Mouse (Mus musculus): Measurements from ENCODE around the gene Olfr1434. TPM values are rescaled to one million over a fixed set of nuclear protein-coding genes. Genes with fewer than 3 reads are reported as not detected.
"Not testable (repeated sequence)": the region's sequence is repeated elsewhere in the genome, so short reads cannot be mapped to it uniquely, and the experiment has no call there.

The Olfr1434 gene
- not detected in 2 replicates for polyA plus RNA-seq (2014; fragmentation: Nextera tagmentation; extraction: Ambion mirVana)

- H3K27me3 ChIP-seq (ENCODE audit: control insufficient read depth, insufficient read depth, low read length) = no peaks in the 10 kb centered on the region
- H3K4me1 ChIP-seq (ENCODE audit: control insufficient read depth, insufficient read depth, low read length) = no peaks in the 10 kb centered on the region
- H3K9ac ChIP-seq (replicated peaks; ENCODE audit: low read length) = no peak within 1 kb of the TSS
- H3K4me2 ChIP-seq (ENCODE audit: low read length) = no peak within 1 kb of the TSS
- WGBS = 74% methylated on average over 2 of the region's 2 CpGs
- DNase-seq (no peak), ATAC-seq (ENCODE audit: low FRiP score, low TSS enrichment) (no peak)
- no peak within 1 kb of the TSS for H3K27ac ChIP-seq (replicated peaks; ENCODE audit: low read depth, low read length)
- H3K36me3 ChIP-seq (ENCODE audit: control insufficient read depth, insufficient read depth, low read length) = no peaks in the 10 kb centered on the region
- H3K9me3 ChIP-seq (ENCODE audit: control insufficient read depth, low read length) = no peaks in the 10 kb centered on the region
- H3K4me3 ChIP-seq (replicated peaks; ENCODE audit: low read depth, low read length) = no peak within 1 kb of the TSS
Measured at GRCm38 (mm10) chr19:12279554-12279953, at the start of gene Olfr1434. Gene Olfr1434, plus strand, starts transcription at chr19:12279854.

GRCm38 (mm10) chr19:12232496-12232895, 47.2 kb upstream of the Olfr1434 start, which contains the start of gene Olfr1432:
Gene Olfr1432, minus strand, starts transcription at chr19:12232596.
- H3K4me2 ChIP-seq (ENCODE audit: low read length); H3K4me1 ChIP-seq (ENCODE audit: control insufficient read depth, insufficient read depth, low read length); DNase-seq; ATAC-seq (ENCODE audit: low FRiP score, low TSS enrichment); H3K27ac ChIP-seq (replicated peaks; ENCODE audit: low read depth, low read length); H3K36me3 ChIP-seq (ENCODE audit: control insufficient read depth, insufficient read depth, low read length); H3K27me3 ChIP-seq (ENCODE audit: control insufficient read depth, insufficient read depth, low read length); H3K4me3 ChIP-seq (replicated peaks; ENCODE audit: low read depth, low read length); H3K9ac ChIP-seq (replicated peaks; ENCODE audit: low read length); H3K9me3 ChIP-seq (ENCODE audit: control insufficient read depth, low read length): not testable (repeated sequence)

GRCm38 (mm10) chr19:12241559-12241958, 38.1 kb upstream of the Olfr1434 start, which contains the start of gene Olfr262:
Gene Olfr262, minus strand, starts transcription at chr19:12241659.
- Histone ChIP-seq H3K4me3 (replicated peaks; ENCODE audit: low read depth, low read length) (no peak within 1 kb of the TSS), H3K9ac (replicated peaks; ENCODE audit: low read length) (no peak within 1 kb of the TSS), H3K27ac (replicated peaks; ENCODE audit: low read depth, low read length) (no peak within 1 kb of the TSS), H3K4me2 (ENCODE audit: low read length) (no peak within 1 kb of the TSS), H3K27me3 (ENCODE audit: control insufficient read depth, insufficient read depth, low read length) (no peaks in the 10 kb centered on the region), H3K9me3 (ENCODE audit: control insufficient read depth, low read length) (no peaks in the 10 kb centered on the region), H3K4me1 (ENCODE audit: control insufficient read depth, insufficient read depth, low read length) (no peaks in the 10 kb centered on the region), H3K36me3 (ENCODE audit: control insufficient read depth, insufficient read depth, low read length) (no peaks in the 10 kb centered on the region)
- WGBS = 78% methylated on average over 1 of the region's 1 CpGs
- ATAC-seq (ENCODE audit: low FRiP score, low TSS enrichment) (no peak), DNase-seq (no peak)

- 61% methylated on average over 1 of the region's 1 CpGs for WGBS
- no peaks in the 10 kb centered on the region for H3K9me3 ChIP-seq (ENCODE audit: control insufficient read depth, low read length)
- H3K9ac ChIP-seq (replicated peaks; ENCODE audit: low read length) = no peak within 1 kb of the TSS
- no peak for DNase-seq
- no peak within 1 kb of the TSS for H3K4me2 ChIP-seq (ENCODE audit: low read length)
- no peaks in the 10 kb centered on the region for H3K27me3 ChIP-seq (ENCODE audit: control insufficient read depth, insufficient read depth, low read length)
- H3K36me3 ChIP-seq (ENCODE audit: control insufficient read depth, insufficient read depth, low read length) = no peaks in the 10 kb centered on the region
- H3K27ac ChIP-seq (replicated peaks; ENCODE audit: low read depth, low read length) = no peak within 1 kb of the TSS
- H3K4me1 ChIP-seq (ENCODE audit: control insufficient read depth, insufficient read depth, low read length) = no peaks in the 10 kb centered on the region
- ATAC-seq (ENCODE audit: low FRiP score, low TSS enrichment) = no peak
- H3K4me3 ChIP-seq (replicated peaks; ENCODE audit: low read depth, low read length) = no peak within 1 kb of the TSS
Measured at GRCm38 (mm10) chr19:12260732-12261131, 18.9 kb upstream of the Olfr1434 start, which contains the start of gene Olfr235. Gene Olfr235, plus strand, starts transcription at chr19:12261032.

GRCm38 (mm10) chr19:12292979-12293378, 13.3 kb downstream of the Olfr1434 start:
- no peak overlapping the region for H3K9ac ChIP-seq (replicated peaks; ENCODE audit: low read length)
- no peaks in the 10 kb centered on the region for H3K4me1 ChIP-seq (ENCODE audit: control insufficient read depth, insufficient read depth, low read length)
- H3K4me3 ChIP-seq (replicated peaks; ENCODE audit: low read depth, low read length) = no peak overlapping the region
- H3K4me2 ChIP-seq (ENCODE audit: low read length) = no peak overlapping the region
- no peaks in the 10 kb centered on the region for H3K36me3 ChIP-seq (ENCODE audit: control insufficient read depth, insufficient read depth, low read length)
- DNase-seq (no peak), ATAC-seq (ENCODE audit: low FRiP score, low TSS enrichment) (no peak)
- no peaks in the 10 kb centered on the region for H3K27me3 ChIP-seq (ENCODE audit: control insufficient read depth, insufficient read depth, low read length)
- H3K27ac ChIP-seq (replicated peaks; ENCODE audit: low read depth, low read length) = no peak overlapping the region
- no peaks in the 10 kb centered on the region for H3K9me3 ChIP-seq (ENCODE audit: control insufficient read depth, low read length)

DNA sequence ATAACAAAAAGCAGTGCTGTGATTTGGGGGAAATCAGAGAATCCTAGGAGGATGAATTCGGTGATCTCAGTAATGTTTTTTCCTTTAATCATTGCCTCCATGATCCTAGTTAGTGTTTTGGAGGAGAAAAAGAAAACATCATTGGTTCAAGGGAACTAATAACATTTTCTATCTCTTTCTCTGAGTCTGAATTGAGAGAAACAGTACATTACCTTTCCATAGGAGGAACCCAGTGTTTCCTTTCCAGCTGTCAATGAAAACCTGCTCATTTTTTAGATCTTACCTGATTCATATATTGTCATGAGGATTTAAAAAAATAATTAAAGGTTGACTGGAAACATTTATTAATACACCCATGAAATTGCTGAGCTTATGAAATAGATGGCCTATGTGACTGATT, 19.4 kb downstream of the Olfr1434 start, which contains the start of gene Olfr1436:
Olfr1436 (minus strand) TSS at position 101 of the 400 bp plus-strand sequence.
- not testable (repeated sequence) for H3K27me3 ChIP-seq (ENCODE audit: control insufficient read depth, insufficient read depth, low read length); H3K4me1 ChIP-seq (ENCODE audit: control insufficient read depth, insufficient read depth, low read length); H3K27ac ChIP-seq (replicated peaks; ENCODE audit: low read depth, low read length); H3K36me3 ChIP-seq (ENCODE audit: control insufficient read depth, insufficient read depth, low read length); DNase-seq; ATAC-seq (ENCODE audit: low FRiP score, low TSS enrichment); H3K9ac ChIP-seq (replicated peaks; ENCODE audit: low read length); H3K4me2 ChIP-seq (ENCODE audit: low read length); H3K4me3 ChIP-seq (replicated peaks; ENCODE audit: low read depth, low read length); H3K9me3 ChIP-seq (ENCODE audit: control insufficient read depth, low read length)
- WGBS = 86% methylated on average over 1 of the region's 1 CpGs

- H3K27ac ChIP-seq (replicated peaks; ENCODE audit: low read depth, low read length) = no peak within 1 kb of the TSS
- 89% methylated on average over 2 of the region's 2 CpGs for WGBS
- H3K4me1 ChIP-seq (ENCODE audit: control insufficient read depth, insufficient read depth, low read length) = no peaks in the 10 kb centered on the region
- no peaks in the 10 kb centered on the region for H3K36me3 ChIP-seq (ENCODE audit: control insufficient read depth, insufficient read depth, low read length)
- H3K4me3 ChIP-seq (replicated peaks; ENCODE audit: low read depth, low read length) = no peak within 1 kb of the TSS
- ATAC-seq (ENCODE audit: low FRiP score, low TSS enrichment) = no peak
- no peak within 1 kb of the TSS for H3K4me2 ChIP-seq (ENCODE audit: low read length)
- no peaks in the 10 kb centered on the region for H3K9me3 ChIP-seq (ENCODE audit: control insufficient read depth, low read length)
- H3K27me3 ChIP-seq (ENCODE audit: control insufficient read depth, insufficient read depth, low read length) = no peaks in the 10 kb centered on the region
- no peak for DNase-seq
- no peak within 1 kb of the TSS for H3K9ac ChIP-seq (replicated peaks; ENCODE audit: low read length)
Measured at GRCm38 (mm10) chr19:12325001-12325400, 45.3 kb downstream of the Olfr1434 start, which contains the start of gene Olfr1437. Gene Olfr1437, minus strand, starts transcription at chr19:12325101.

Other genes starting within 250 kb of the Olfr1434 start
- not detected in 2 replicates for gene Olfr1423, start 238.5 kb upstream of the Olfr1434 start, polyA plus RNA-seq (2014; fragmentation: Nextera tagmentation; extraction: Ambion mirVana)
- not detected in 2 replicates for gene Olfr1424, start 217.2 kb upstream of the Olfr1434 start, polyA plus RNA-seq (2014; fragmentation: Nextera tagmentation; extraction: Ambion mirVana)
- gene Olfr1425, start 202.1 kb upstream of the Olfr1434 start, polyA plus RNA-seq (2014; fragmentation: Nextera tagmentation; extraction: Ambion mirVana) = not detected in 2 replicates
- gene Olfr1426, start 187.8 kb upstream of the Olfr1434 start, polyA plus RNA-seq (2014; fragmentation: Nextera tagmentation; extraction: Ambion mirVana) = not detected in 2 replicates
- not detected in 2 replicates for gene Olfr1427, start 176.5 kb upstream of the Olfr1434 start, polyA plus RNA-seq (2014; fragmentation: Nextera tagmentation; extraction: Ambion mirVana)
- not detected in 2 replicates for gene Olfr1428, start 164.0 kb upstream of the Olfr1434 start, polyA plus RNA-seq (2014; fragmentation: Nextera tagmentation; extraction: Ambion mirVana)
- gene Olfr76, start 156.7 kb upstream of the Olfr1434 start, polyA plus RNA-seq (2014; fragmentation: Nextera tagmentation; extraction: Ambion mirVana) = not detected in 2 replicates
- not detected in 2 replicates for gene Olfr1555-ps1, start 109.7 kb upstream of the Olfr1434 start, polyA plus RNA-seq (2014; fragmentation: Nextera tagmentation; extraction: Ambion mirVana)
- gene Olfr1431, start 79.2 kb upstream of the Olfr1434 start, polyA plus RNA-seq (2014; fragmentation: Nextera tagmentation; extraction: Ambion mirVana) = not detected in 2 replicates
- gene Olfr1432, start 47.3 kb upstream of the Olfr1434 start, polyA plus RNA-seq (2014; fragmentation: Nextera tagmentation; extraction: Ambion mirVana) = not detected in 2 replicates
- not detected in 2 replicates for gene Olfr262, start 38.2 kb upstream of the Olfr1434 start, polyA plus RNA-seq (2014; fragmentation: Nextera tagmentation; extraction: Ambion mirVana)
- not detected in 2 replicates for gene Olfr235, start 18.8 kb upstream of the Olfr1434 start, polyA plus RNA-seq (2014; fragmentation: Nextera tagmentation; extraction: Ambion mirVana)
- not detected in 2 replicates for gene Olfr1436, start 19.3 kb downstream of the Olfr1434 start, polyA plus RNA-seq (2014; fragmentation: Nextera tagmentation; extraction: Ambion mirVana)
- gene Olfr1437, start 45.2 kb downstream of the Olfr1434 start, polyA plus RNA-seq (2014; fragmentation: Nextera tagmentation; extraction: Ambion mirVana) = not detected in 2 replicates
- gene Olfr1438-ps1, start 56.1 kb downstream of the Olfr1434 start, polyA plus RNA-seq (2014; fragmentation: Nextera tagmentation; extraction: Ambion mirVana) = not detected in 2 replicates
- not detected in 2 replicates for gene Olfr1440, start 107.4 kb downstream of the Olfr1434 start, polyA plus RNA-seq (2014; fragmentation: Nextera tagmentation; extraction: Ambion mirVana)
- not detected in 2 replicates for gene Olfr1441, start 137.6 kb downstream of the Olfr1434 start, polyA plus RNA-seq (2014; fragmentation: Nextera tagmentation; extraction: Ambion mirVana)
- gene Pfpl, start 148.1 kb downstream of the Olfr1434 start, polyA plus RNA-seq (2014; fragmentation: Nextera tagmentation; extraction: Ambion mirVana) = not detected in 2 replicates
- gene Mpeg1, start 180.9 kb downstream of the Olfr1434 start, polyA plus RNA-seq (2014; fragmentation: Nextera tagmentation; extraction: Ambion mirVana) = 1.00 and 1.1 TPM in 2 replicates
- 35.7 and 46.0 TPM in 2 replicates for gene Dtx4, start 221.6 kb downstream of the Olfr1434 start, polyA plus RNA-seq (2014; fragmentation: Nextera tagmentation; extraction: Ambion mirVana)

Measured in midbrain, embryonic 14.5 days (tissue).